Mouse (Mus musculus) gastrocnemius, adult 8-10 months (tissue): Measurements from ENCODE around the gene Diablo. TPM values are rescaled to one million over a fixed set of nuclear protein-coding genes. Genes with fewer than 3 reads are reported as not detected.
"Not testable (repeated sequence)": the region's sequence is repeated elsewhere in the genome, so short reads cannot be mapped to it uniquely, and the experiment has no call there.

ENCODE experiments used
- DNase-seq, 2 experiments: peaks; one replicate each; pipeline ENCODE4 v3.0.0; 2022; ENCODE audit warnings: low spot score in 2 of 2
- total RNA-seq, 4 experiments: library from RNA; stranded (reverse); gene quantifications; 2 replicates each; pipeline ENCODE4 v1.2.4; 2022

Diablo gene
- 10 to 100 TPM; 37.0 to 44.9 (median 41.6) TPM for total RNA-seq

GRCm38 (mm10) chr5:123523692-123524392 lies at the start of gene Diablo:
Gene Diablo, minus strand, starts transcription at chr5:123524176.
- DNase-seq = peak; percentile 97

- no peak for DNase-seq
Observed at GRCm38 (mm10) chr5:123573362-123573761, 49.4 kb upstream of the Diablo start.

GRCm38 (mm10) chr5:123572357-123573186 lies 48.6 kb upstream of the Diablo start, which contains the start of gene Vps33a:
Gene Vps33a, minus strand, starts transcription at chr5:123573038.
- DNase-seq = peak; percentile 96 to 99

- DNase-seq = no peak
Observed at GRCm38 (mm10) chr5:123561128-123561527, 37.2 kb upstream of the Diablo start.

GRCm38 (mm10) chr5:123559588-123559987 lies 35.6 kb upstream of the Diablo start:
- DNase-seq = no peak

- DNase-seq = peak; percentile 42 to 53
Observed at GRCm38 (mm10) chr5:123556451-123556850, 32.5 kb upstream of the Diablo start.

GRCm38 (mm10) chr5:123555693-123556092 lies 31.7 kb upstream of the Diablo start:
- DNase-seq = no peak

- DNase-seq = peak in 1 of 2 experiments; percentile 0
Observed at GRCm38 (mm10) chr5:123533801-123534200, 9.8 kb upstream of the Diablo start.

GRCm38 (mm10) chr5:123530056-123530455 lies 6.1 kb upstream of the Diablo start:
- DNase-seq = peak in 1 of 2 experiments; percentile 1

- peak in 1 of 2 experiments; percentile 0 for DNase-seq
Observed at GRCm38 (mm10) chr5:123528641-123529040, 4.7 kb upstream of the Diablo start.

- DNase-seq = peak in 1 of 2 experiments; percentile 1
Observed at GRCm38 (mm10) chr5:123525916-123526495, 2.0 kb upstream of the Diablo start.

GRCm38 (mm10) chr5:123525281-123525680 lies 1.3 kb upstream of the Diablo start, which contains the start of gene Gm49027:
Gene Gm49027, minus strand, starts transcription at chr5:123525488.
- DNase-seq = peak in 1 of 2 experiments; percentile 1

- no peak for DNase-seq
Observed at GRCm38 (mm10) chr5:123524393-123524750, 396 bp upstream of the Diablo start.

- no peak for DNase-seq
Observed at GRCm38 (mm10) chr5:123522166-123522565, 1.8 kb downstream of the Diablo start.

- no peak for DNase-seq
Observed at GRCm38 (mm10) chr5:123521621-123522020, 2.4 kb downstream of the Diablo start.

- DNase-seq = no peak
Observed at GRCm38 (mm10) chr5:123520666-123521065, 3.3 kb downstream of the Diablo start.

GRCm38 (mm10) chr5:123514871-123515270 lies 9.1 kb downstream of the Diablo start:
- DNase-seq = no peak

GRCm38 (mm10) chr5:123512102-123512501 lies 11.9 kb downstream of the Diablo start:
- DNase-seq = no peak

- not testable (repeated sequence) for DNase-seq
Observed at GRCm38 (mm10) chr5:123511426-123511825, 12.6 kb downstream of the Diablo start.

GRCm38 (mm10) chr5:123510160-123510559 lies 13.8 kb downstream of the Diablo start, which contains the start of gene B3gnt4:
Gene B3gnt4, plus strand, starts transcription at chr5:123510460.
- DNase-seq = no peak

GRCm38 (mm10) chr5:123508921-123509320 lies 15.1 kb downstream of the Diablo start:
- no peak for DNase-seq
